Mouse (Mus musculus): Measurements from ENCODE around the gene Enah.

Enah gene

GRCm38 (mm10) chr1:181957736-181958135 is 62.1 kb downstream of the Enah start:
- DNase-seq, result no peak

GRCm38 (mm10) chr1:181953547-181953946 is 66.2 kb downstream of the Enah start:
- DNase-seq, result no peak

GRCm38 (mm10) chr1:181951266-181951665 is 68.5 kb downstream of the Enah start:
- no peak for DNase-seq

- DNase-seq, result no peak
Observed at GRCm38 (mm10) chr1:181950721-181951120, 69.1 kb downstream of the Enah start.

GRCm38 (mm10) chr1:181948191-181948590 is 71.6 kb downstream of the Enah start:
- no peak for DNase-seq

- no peak for DNase-seq
Observed at GRCm38 (mm10) chr1:181937064-181937463, 82.7 kb downstream of the Enah start.

GRCm38 (mm10) chr1:181928388-181928787 is 91.4 kb downstream of the Enah start:
- DNase-seq, result no peak

- DNase-seq, result no peak
Observed at GRCm38 (mm10) chr1:181923384-181923783, 96.4 kb downstream of the Enah start.

GRCm38 (mm10) chr1:181921580-181922494 is 98.0 kb downstream of the Enah start:
- peak in 1 of 2 experiments; percentile 17 for DNase-seq

- no peak for DNase-seq
Observed at GRCm38 (mm10) chr1:181911841-181912240, 107.9 kb downstream of the Enah start.

- no peak for DNase-seq
Observed at GRCm38 (mm10) chr1:181901706-181902373, 118.0 kb downstream of the Enah start.

- DNase-seq, result no peak
Observed at GRCm38 (mm10) chr1:181900846-181901245, 118.9 kb downstream of the Enah start.

GRCm38 (mm10) chr1:181898961-181899360 is 120.8 kb downstream of the Enah start:
- DNase-seq, result no peak

- DNase-seq, result peak in 1 of 2 experiments; percentile 36
Observed at GRCm38 (mm10) chr1:181896991-181897390, 122.8 kb downstream of the Enah start.

GRCm38 (mm10) chr1:181893721-181894120 is 126.1 kb downstream of the Enah start:
- DNase-seq, result no peak

- no peak for DNase-seq
Observed at GRCm38 (mm10) chr1:181889670-181890069, 130.1 kb downstream of the Enah start.

- DNase-seq, result peak; percentile 71 to 88
Observed at GRCm38 (mm10) chr1:181888801-181889200, 131.0 kb downstream of the Enah start.

- peak; percentile 36 to 71 for DNase-seq
Observed at GRCm38 (mm10) chr1:181881532-181881931, 138.3 kb downstream of the Enah start.

GRCm38 (mm10) chr1:181880752-181881325 is 139.0 kb downstream of the Enah start:
- DNase-seq, result no peak

- DNase-seq, result no peak
Observed at GRCm38 (mm10) chr1:181878436-181878835, 141.4 kb downstream of the Enah start.

- no peak for DNase-seq
Observed at GRCm38 (mm10) chr1:181877088-181877487, 142.7 kb downstream of the Enah start.

- no peak for DNase-seq
Observed at GRCm38 (mm10) chr1:181876656-181877055, 143.1 kb downstream of the Enah start.

GRCm38 (mm10) chr1:181873086-181873920 is 146.5 kb downstream of the Enah start:
- no peak for DNase-seq
